Mouse (Mus musculus) embryo, embryonic 10.5 days (tissue): ENCODE data around the gene Gcnt2.
A peak's percentile ranks its signal among the peaks of the same experiment; 100 is the strongest.

Experiments used
- DNase-seq: peaks from one replicate; pipeline ENCODE4 v3.0.0-alpha.2; 2015; ENCODE audit warnings: low spot score

Gcnt2 gene

DNA sequence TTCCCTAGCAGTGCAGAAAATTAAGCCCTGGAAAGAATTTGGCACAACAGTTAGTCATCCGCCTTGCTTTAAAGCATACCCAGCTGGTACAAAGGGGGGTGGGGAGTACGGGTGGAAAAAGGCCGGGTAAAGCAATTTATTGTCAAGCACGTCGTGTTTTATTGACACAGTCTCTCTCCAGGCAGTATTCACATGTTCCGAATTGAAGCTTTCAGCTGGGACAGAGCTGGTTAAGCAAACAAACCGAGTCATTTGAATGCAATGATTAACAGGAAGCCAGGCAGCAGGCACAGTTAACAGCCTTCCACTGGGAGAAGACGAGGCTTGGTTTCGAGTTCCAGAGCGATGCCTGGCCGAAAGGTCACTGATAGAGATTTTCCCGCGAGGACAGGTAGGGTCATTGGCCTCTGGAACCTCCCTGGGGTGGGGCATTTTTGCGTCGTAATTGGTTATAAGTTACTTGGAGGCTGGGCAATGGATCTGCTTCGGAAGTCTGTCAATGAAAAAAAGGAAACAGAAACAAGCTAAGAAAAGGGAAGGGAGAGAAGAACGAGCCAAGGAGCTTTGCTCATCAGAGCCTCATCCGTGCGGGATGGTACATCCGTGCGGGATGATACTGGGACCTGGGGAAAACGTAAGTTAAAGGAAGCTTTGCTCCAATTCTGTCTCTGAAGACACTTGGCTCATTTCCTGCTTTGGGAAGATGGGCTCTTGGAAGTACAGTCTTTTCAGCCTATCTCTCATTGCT, at the start of gene Gcnt2:
Gene Gcnt2 (plus strand): TSS at position 103 of the 748 bp plus-strand sequence.
- peak; percentile 47 for DNase-seq

DNA sequence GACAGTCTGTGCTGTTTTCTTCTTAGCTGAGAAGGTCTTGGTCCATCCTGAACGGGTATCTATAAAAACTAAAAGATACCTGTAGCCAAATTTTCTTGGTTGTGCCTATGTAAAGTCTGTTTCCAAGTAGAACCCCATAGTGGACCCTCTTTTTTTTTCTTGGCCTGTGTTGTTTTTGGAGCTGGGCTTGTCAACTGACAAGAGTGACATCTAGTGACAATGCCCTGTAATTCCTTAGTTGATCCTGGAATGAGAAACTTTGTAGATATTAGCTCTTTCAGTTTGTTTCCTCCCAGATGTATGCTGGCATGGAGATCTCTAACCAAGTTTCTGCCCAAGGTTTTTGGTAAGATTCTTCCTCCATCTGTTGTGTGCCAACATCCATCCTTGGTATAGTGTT, 38.9 kb upstream of the Gcnt2 start:
- DNase-seq = no peak

DNA sequence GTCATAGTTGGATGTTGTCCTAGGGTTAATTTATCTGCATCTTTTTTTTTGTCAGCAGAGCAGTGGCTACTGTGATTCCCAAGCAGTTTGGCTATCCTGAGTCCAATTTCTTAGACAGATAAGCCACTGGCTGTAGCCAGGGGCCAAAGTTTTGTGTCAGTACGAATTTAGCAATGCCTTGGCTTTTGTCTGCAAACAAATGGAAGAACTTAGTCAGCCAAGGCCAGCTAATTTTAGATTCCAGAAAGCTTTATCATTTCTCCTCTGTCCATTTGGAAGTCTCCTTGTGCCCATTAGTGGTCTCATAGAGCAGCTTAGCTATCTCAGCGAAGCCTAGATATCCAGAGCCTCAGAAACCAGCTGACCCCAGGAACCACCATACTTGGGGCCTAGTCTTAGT, 37.6 kb upstream of the Gcnt2 start:
- DNase-seq = no peak

DNA sequence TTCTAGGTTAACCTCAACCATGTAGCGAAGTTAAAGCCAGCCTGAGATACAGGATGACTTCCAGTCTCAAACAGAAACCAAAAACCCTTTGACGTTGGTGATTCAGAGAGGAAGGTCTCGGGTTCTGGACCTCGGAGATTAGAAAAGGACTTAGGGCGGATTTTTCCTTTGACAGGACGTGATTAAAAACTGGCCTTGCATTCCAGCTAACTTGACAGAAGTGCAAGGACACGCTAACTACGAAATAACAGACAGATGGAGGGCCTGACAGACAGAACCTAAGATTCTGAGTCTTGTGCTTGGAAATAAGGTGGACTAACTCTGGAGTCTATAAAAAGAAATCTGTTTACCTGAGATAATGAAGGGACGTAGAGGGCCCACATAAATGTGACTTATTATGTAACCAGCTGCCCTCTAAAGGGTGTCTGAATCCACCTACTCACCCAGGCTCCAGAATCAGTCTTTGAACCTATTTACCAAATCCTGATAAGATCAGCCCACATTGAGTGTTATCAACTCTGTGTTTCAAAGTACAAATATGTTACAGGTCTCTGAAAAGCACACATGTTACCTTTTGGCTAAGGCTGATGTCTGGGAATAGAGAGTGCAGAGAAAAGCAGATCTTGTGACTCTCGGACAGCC, 18.3 kb upstream of the Gcnt2 start:
- no peak for DNase-seq

DNA sequence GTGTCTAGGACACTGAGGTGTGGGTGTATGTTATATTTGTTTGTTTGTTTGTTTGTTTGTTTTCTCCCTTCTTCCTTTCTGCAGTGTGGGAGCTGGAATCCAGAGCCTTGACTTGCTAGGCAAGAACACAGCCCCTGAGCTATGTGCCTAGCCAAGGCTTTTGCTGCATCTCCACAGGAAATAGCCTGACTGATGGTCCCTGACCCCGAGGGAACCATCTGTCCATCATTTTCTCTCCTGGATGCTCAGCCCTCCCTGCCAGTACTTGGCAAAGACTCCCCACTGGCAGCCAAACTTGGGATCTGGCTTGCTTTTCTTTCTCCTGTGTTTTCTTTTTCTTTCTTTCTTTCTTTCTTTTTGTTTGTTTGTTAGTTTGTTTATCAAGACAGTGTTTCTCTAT, 17.4 kb upstream of the Gcnt2 start:
- DNase-seq = no peak

DNA sequence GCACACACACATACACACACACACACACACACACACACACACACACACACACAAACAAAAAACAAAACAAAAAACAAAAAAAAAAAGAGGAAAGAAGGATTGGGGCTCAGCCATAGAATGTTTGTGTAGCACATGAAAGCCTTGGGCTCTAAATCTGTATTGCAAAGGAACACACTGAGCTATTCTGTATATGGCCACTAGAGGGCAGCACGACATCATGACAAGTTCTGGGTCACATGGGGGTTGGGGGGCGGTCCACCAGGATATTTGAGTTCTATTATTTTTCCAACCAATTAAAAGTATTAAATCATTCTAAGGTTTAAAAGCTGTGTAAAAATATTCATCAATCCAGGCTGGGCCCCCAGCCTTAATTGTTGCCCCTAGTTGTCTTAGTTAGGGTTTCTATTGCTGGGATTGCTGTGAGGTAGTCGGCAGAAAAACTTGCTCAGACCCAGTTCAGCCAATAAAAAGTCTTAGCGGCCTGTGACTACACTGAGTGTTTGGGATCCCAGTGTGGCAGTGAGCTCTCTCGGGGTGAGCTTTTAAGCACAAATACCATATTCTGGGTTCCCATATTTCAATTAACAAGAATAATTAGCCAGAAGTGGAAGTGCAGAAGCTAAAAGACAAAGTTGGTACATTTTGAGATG, 16.0 kb upstream of the Gcnt2 start:
- peak; percentile 91 for DNase-seq

DNA sequence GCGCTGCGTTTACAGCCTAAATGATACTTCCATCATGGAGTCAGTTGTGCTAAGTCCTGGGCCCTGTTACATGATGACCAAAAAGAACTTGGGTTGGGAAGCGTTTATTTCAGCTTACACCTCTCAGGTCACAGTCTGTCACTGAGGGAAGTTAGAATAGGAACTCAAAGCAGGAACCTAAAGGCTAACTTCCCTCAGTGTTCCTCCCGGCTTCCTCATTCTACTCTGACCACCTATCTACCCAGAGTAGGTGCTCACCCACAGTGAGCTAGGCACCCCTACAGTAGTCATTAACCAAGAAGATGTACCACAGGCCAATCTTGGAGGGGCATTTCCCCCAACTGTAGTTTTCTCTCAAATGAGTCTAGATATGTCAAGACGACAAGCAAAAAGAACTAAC, 15.4 kb upstream of the Gcnt2 start:
- no peak for DNase-seq

DNA sequence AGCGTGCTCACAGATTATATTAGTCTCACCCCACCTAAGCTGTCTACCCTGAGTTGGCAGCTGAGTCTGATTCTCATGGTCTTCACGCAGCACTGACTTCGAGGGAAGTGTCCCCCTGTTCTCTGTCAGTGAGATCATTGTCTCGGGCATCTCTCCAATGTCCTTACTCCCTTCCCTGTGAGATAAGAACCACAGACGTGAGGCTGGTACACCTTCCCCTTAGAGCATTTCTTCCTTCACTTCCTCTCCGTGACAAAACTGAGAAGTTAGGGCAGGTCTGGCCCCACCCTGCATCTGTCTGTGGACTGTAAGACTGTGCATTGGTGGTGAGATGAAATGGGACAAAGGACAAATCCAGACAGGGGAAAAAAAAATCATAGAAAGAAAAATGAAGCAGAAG, 13.6 kb upstream of the Gcnt2 start:
- no peak for DNase-seq

DNA sequence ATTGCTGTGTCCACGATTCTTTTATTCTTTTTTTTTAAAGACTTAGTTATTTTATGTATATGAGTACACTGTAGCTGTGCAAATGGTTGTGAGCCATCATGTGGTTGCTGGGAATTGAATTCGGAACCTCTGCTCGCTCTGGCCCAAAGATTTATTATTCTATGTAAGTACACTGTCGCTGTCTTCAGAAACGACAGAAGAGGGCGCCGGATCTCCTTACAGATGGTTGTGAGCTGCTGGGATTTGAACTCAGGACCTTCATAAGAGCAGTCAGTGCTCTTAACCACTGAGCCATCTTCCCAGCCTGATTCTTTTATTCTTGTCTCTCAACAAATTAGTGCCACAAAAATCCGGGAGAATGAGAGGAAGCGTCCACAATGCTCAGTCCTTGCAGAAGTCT, 13.2 kb upstream of the Gcnt2 start:
- DNase-seq = no peak

DNA sequence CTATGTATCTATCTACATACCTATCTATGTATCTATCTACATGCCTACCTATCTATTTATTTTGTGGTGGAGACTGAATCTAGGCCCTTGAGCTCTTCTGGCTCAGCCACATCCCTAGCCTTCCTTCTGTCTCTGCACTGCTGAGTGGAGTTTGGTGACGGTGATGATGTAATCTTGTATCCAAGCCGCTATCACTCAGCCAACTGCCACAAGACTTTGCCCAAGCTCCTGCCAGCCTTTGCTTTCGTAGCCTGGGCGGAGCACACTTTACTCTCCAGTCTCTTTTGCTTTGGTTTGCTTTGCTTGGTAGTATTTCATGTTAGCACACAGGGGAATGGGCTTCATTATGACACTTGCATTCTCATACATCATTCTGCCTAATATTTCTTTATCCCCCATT, 11.7 kb upstream of the Gcnt2 start:
- no peak for DNase-seq

DNA sequence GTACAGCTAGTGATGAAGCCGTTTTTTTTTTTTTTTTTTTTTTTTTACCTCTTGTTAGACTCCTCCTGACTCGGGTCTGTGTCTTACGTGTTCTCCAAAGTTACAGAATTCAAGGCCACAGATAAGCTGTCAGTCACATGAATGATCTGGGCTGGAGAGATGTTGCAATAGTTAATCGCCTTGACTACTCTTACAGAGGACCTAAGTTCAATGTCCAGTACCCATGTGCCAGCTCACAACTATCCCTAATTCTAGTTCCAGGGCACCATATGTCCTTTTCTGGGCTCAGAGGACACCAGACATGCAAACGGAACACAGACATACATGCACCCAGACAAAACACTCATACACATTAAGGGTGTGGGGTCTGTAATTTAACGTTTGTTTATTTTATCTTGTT, 8.9 kb upstream of the Gcnt2 start:
- no peak for DNase-seq

DNA sequence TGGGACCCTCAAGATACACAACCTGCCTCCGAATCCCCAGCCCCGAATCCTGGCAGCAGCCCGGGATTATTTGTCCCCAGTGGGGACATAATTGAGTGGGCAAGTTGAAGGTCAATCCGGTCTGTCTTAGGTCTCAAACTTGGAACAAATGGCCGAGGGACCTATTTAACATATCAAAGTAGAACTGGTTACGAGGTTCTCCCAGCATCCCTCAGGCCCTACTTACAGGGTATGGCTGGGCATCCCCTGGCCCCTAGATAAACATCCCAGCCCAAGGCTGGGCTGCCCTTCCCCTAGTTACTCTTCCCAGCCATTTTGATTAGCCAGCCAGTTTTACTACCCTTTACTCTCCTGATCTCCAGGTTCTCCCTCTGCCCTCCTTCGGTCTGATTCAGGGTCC, 8.3 kb upstream of the Gcnt2 start:
- no peak for DNase-seq

DNA sequence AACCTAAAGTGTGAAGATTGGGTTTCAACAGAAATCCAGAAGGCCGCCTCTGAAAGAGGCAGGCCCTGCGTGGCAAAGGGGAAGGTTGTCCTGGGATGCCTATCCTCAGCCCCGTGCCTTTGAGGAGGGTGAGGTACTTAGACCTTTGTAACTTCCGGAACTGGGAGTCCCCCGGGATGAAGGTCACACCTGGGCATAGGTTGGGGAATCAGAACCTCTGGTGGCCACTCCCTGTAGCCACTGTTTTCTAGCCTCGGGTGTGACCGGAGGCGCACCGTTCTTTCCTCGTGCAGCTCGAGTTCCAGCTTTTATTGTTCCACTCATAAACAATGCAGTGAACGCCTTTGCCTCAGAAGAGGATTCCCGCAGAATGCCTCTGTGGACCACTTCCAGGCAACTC, 7.6 kb upstream of the Gcnt2 start:
- no peak for DNase-seq

DNA sequence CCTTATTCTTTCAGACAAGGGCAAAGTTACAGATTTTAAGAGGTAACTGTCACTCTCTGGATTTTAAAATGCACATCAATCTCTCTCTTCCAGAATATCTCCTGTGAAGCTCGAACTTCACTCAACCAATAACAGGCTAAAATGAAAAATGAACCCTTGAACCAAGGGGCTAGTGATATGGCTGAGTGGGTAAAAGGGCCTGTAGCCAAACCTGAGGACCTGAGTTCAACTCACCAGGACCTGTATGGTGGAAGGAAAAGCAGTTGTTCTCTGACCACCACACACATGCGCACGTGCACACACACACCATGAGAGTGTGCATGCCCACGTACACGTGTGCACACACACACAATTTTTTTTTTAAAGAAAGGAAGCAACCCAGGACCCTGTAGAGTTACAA, 6.8 kb upstream of the Gcnt2 start:
- no peak for DNase-seq

DNA sequence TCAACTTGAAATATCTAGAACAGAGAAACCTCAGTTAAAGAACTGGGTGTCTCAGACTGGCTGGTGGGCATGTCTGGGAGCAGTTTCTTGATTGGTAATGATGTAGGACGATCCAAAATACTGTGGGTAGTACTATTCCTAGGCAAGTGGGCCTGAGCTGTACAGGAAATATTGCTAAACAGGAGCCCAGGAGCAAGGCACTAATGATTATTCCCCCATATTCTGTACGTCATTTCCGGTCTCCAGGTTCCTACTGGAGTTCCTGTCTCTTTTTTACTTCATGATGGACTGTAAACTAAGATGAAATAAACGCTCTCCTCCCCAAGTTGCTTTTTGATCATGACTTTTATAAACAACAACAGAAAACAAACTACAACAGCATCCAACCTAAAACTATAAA, 5.7 kb upstream of the Gcnt2 start:
- no peak for DNase-seq

DNA sequence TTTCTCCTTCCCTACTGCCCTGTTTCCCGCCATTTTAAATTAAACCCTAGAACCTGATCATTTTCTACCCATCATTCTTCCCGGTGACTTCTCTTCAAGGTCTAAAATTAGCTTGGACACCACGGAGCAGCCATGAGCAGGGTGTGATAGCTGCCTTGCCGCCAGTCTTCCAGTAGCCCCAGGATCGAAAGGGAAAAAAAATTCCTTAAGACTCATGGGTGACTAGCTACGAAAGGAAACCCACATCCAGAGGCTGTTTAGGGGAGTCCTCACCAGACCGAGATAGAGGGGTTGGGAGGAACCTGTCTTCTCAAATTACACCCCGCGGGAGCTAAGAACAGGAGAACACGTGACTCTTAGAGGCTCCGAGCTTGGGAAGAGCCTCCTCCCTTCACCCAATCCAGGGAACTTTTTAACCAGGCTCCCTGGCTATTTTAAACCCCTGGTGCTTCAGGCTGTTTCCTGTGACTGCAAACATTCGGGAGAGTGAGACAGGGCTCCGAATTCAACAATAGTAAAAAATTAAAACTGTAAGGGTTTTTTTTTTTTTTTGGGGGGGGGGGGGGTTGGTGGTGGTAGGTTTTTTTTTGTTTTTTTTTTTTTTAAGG, 5.0 kb upstream of the Gcnt2 start:
- DNase-seq = peak; percentile 86

DNA sequence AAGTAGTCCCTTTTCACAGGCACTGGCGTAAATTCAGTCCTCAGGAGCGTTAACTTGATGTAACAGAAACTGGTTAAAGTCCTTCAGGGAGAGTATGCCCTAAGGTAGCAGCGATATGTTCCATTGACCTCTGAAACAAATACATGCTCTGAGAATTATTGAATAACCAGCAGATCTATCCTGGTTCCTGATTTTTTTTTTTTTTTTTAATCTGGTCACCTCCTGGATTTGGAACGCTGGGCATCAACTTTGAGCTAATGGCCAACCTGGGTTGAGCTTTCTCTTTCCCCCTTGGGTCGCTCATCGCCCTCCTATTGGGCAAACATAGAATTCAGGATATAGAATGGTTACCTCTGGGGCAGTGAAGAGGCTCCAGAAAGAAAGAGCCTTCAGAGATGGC, 4.3 kb upstream of the Gcnt2 start:
- DNase-seq = no peak

DNA sequence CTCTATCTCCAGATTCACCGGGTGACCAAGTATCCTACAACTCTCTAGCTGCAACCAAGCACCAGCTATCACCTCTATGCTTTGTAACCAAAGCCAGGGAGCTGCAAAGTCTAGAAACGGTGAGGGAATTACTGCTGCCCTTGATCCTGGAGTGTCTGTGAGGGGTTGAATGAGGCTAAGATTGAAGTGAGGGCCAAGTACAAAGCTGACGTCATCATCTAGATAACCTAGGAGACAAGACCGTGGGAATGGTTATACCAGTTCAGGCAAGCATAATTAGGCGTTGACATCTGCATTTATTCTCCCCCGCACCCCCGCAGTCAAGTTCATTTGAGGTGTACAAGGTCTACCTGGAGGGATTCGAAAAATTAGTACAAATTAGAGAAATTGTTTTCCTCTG, 2.8 kb upstream of the Gcnt2 start:
- no peak for DNase-seq

DNA sequence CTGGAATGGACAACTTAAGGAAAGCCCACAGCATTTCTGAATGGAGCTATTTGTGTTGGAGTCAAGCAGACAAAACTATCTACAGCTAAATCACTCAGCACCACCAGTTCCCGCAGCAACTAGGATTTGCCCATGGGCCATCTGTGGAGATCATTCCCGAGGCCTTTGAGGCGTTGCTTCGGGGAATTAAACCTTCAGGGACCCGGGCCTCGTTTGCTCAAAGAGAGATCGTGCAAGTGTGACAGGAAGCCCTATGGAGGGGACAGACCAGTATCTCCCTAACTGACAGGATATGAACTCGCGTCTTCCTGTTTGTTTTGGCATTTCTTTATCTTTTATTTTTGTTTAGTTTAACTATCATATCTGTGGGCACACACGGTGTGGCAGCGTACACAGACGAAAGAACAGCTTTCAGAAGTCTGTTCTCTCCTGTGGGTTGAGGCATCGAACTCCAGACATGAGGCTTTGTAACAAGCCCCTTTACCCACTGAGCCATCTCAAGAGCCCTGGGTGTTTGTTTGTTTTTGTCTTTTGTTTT, 2.2 kb upstream of the Gcnt2 start:
- DNase-seq = no peak

DNA sequence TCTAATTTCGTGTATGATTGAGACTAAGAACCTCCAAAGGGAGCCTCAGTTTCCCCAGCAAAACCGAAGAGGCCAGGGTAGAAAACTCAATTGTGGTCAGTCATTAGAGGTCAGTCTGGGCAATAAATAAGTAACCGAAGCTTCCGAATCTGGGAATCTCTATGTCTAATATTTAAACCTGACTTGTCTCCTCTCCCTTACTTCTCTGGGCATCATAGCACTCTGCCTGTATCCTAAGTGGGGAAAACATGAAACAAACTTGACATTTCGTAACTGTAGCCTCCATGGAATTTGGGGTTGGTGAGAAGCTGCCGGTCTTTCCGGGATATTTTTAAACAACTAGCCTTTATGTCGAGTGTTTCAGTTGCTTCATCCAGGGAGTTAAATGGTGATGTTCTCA, 329 bp upstream of the Gcnt2 start:
- DNase-seq = no peak

DNA sequence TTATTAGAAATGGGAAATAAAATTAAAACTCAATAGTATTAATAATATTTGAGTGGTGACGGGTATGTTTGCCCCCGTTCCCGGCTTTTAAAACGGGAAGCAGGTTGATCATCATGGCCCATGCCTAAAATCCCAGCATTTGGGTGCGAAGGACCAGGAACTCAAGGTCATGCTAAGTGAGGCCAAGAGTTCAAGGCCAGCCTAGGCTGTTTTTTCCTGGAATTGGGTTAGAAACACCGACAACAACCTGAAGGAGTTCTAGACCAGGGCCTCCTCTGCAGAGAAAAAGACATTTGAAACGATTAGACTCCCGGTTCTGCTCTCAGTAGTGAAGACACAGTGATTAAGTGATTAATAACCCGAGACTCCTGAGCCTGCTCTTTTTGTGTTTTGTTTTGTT, 3.5 kb downstream of the Gcnt2 start:
- no peak for DNase-seq

DNA sequence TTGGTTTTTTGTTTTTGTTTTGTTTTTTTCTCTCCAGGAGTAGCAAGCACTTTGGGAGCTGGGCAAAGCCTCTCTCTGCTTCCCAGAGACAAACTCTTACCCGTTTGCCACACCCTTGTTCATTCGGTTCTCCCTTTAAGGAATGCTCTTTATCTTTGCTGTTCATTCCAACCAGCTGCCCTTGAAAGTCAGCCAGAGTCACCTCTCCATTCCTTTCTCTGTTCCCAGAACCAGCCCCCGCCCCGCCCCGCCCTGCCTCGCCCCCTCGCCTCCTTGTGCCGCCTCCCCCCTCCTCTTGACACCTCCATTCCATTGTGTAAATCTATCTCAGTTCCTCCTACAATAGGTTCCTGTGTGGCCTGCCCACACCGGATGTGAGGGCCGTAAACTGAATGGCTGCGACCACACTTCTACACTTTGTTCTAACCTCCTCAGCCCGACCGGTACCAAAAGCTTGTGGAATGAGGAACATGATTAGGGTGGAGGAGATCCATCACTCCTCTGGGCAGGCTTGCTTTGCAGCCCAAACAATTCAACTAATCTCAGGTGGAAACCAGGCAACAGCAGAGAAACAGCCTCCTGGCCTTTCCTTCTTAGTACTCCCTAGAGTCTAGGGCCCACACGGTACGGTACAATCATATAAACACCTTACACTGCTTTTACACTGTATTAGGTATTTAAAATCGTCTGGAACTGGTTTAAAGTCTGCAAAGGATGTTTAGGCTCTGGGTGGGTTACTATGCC, 9.5 kb downstream of the Gcnt2 start:
- DNase-seq = peak; percentile 43
